Mouse (Mus musculus) left cerebral cortex, postnatal 25 days (tissue): ENCODE measurements around the gene Ghrl. TPM values are rescaled to one million over a fixed set of nuclear protein-coding genes. Genes with fewer than 3 reads are reported as not detected.
A peak's percentile ranks its signal among the peaks of the same experiment; 100 is the strongest.
"Not testable (repeated sequence)": the region's sequence is repeated elsewhere in the genome, so short reads cannot be mapped to it uniquely, and the experiment has no call there.

Experiments used
- DNase-seq, 2 experiments: peaks; one replicate each; pipeline ENCODE4 v3.0.0; 2022; ENCODE audit warnings: low spot score in 2 of 2, mixed read lengths in 1 of 2
- intact Hi-C: fragments of 180-260 bp; cut with DNase I; formaldehyde crosslinking; loops from one replicate; pipeline ENCODE4 v1.15.1; 2025
- microRNA-seq, 2 experiments: library from miRNA; unstranded; fragments of <30 nt; microRNA quantifications; one replicate each; pipeline ENCODE4 v1.2.0; 2022
- total RNA-seq, 2 experiments: library from RNA; stranded (reverse); gene quantifications; 2 replicates each; pipeline ENCODE4 v1.2.3; 2021

The Ghrl gene
- total RNA-seq, 2 experiments from 2014 or later = not detected

GRCm38 (mm10) chr6:113675234-113675633 is 44.4 kb downstream of the Ghrl start:
- DNase-seq = no peak
- intact Hi-C loops = no loop called here

- no peak for DNase-seq
- intact Hi-C loops = no loop called here
These were observed 46.7 kb downstream of the Ghrl start for GRCm38 (mm10) chr6:113672989-113673388.

GRCm38 (mm10) chr6:113672029-113672428 is 47.7 kb downstream of the Ghrl start:
- intact Hi-C loops, DNase-seq: not testable (repeated sequence)

GRCm38 (mm10) chr6:113669821-113670220 is 49.9 kb downstream of the Ghrl start:
- intact Hi-C loops = no loop called here
- DNase-seq = no peak

GRCm38 (mm10) chr6:113668287-113669154 is 51.2 kb downstream of the Ghrl start:
- intact Hi-C loops = no loop called here
- DNase-seq = peak in 1 of 2 experiments; percentile 31

GRCm38 (mm10) chr6:113667611-113668122 is 52.0 kb downstream of the Ghrl start:
- intact Hi-C loops = no loop called here
- DNase-seq = no peak

Small RNA genes within 50 kb of the gene (microRNA-seq; reads per million reads assigned to microRNA genes)
- 1.5 to 3.0 reads per million in 2 experiments for gene Mir7042

Other genes starting within 250 kb of the Ghrl start
- gene Il17rc, start 248.5 kb downstream of the Ghrl start, total RNA-seq = 1 to 10 TPM; 4.6 to 5.7 TPM
- 100 to 1,000 TPM; 114 to 121 TPM for gene Creld1, start 236.6 kb downstream of the Ghrl start, total RNA-seq
- 10 to 100 TPM; 56.2 to 57.0 TPM for gene Prrt3, start 217.9 kb downstream of the Ghrl start, total RNA-seq
- gene Emc3, start 188.2 kb downstream of the Ghrl start, total RNA-seq = 10 to 100 TPM; 82.5 to 83.2 TPM
- gene Fancd2, start 188.2 kb downstream of the Ghrl start, total RNA-seq = 1 to 10 TPM; 1.9 to 2.1 TPM
- under 1 TPM; 0.25 to 0.34 TPM for gene Fancd2os, start 119.2 kb downstream of the Ghrl start, total RNA-seq
- gene Brk1, start 115.1 kb downstream of the Ghrl start, total RNA-seq = 100 to 1,000 TPM; 249 to 254 TPM
- 10 to 100 TPM; 50.4 to 51.4 TPM for gene Vhl, start 95.9 kb downstream of the Ghrl start, total RNA-seq
- gene Irak2, start 81.4 kb downstream of the Ghrl start, total RNA-seq = 10 to 100 TPM; 18.5 to 21.1 TPM
- gene Tatdn2, start 22.8 kb downstream of the Ghrl start, total RNA-seq = 10 to 100 TPM; 67.1 to 71.7 TPM
- 10 to 100 TPM; 69.4 to 70.6 TPM for gene Sec13, start 20.9 kb upstream of the Ghrl start, total RNA-seq